Mouse (Mus musculus): ENCODE results near the gene Gm20498. TPM values are rescaled to one million over a fixed set of nuclear protein-coding genes. Genes with fewer than 3 reads are reported as not detected.
A peak's percentile ranks its signal among the peaks of the same experiment; 100 is the strongest.
"Not testable (repeated sequence)": the region's sequence is repeated elsewhere in the genome, so short reads cannot be mapped to it uniquely, and the experiment has no call there.

Gm20498 gene
- 35.6 and 47.2 TPM in 2 replicates for polyA plus RNA-seq (2014; fragmentation: Nextera tagmentation; extraction: Ambion mirVana)

DNA sequence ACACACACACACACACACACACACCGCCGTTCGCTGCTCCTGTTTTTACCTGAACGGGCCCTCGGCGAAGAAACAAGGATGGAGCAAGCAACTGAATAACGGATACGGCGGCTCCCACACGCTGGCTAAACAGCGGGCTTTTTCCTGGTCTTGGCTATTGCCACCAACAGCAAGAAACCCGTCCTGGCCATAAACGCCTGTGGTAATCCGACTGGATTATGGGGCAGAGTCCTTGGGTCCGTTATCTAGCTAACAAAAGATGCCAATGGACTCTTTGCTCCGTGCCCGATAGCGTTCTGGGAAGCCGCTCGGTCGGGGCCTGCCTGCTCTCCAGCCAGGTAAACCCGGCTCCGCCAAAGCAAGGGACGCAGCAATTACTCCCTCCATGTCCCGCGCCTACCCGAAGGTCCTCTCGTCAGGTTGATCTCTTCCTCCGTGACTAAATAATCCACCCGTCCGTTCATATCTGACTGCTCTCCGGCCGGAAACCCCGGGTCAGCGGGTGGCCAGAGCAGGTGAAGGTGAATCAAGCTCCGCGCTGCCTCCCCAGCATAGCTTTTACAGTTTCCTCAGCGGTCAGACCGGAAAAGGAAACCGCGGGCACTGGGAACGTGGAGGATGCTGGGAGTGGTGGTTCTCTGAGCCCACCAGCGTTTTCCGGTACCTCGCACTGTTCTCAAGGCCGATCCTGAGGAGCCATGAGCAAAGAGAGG lies at the start of gene Gm20498, which contains the start of gene Synj2bp:
Gm20498 (minus strand) TSS at position 590 of the 713 bp plus-strand sequence.
Synj2bp (minus strand) TSS at position 596 of the 713 bp plus-strand sequence.
- peak; percentile 97 for ATAC-seq (ENCODE audit: low read depth)
- H3K27me3 ChIP-seq (ENCODE audit: control insufficient read depth, insufficient read depth, low read length): no peaks in the 10 kb centered on the region
- H3K4me3 ChIP-seq (ENCODE audit: low read depth, low read length): peak within 1 kb of the TSS; percentile 79
- no peaks in the 10 kb centered on the region for H3K9me3 ChIP-seq (ENCODE audit: control insufficient read depth, low read length)
- peak within 1 kb of the TSS; percentile 65 for H3K4me2 ChIP-seq (ENCODE audit: low read depth, low read length)
- H3K36me3 ChIP-seq (ENCODE audit: control insufficient read depth, insufficient read depth, low read length): no peaks in the 10 kb centered on the region
- peak within 1 kb of the TSS; percentile 69; the same call in 1 of the 2 replicates for H3K27ac ChIP-seq (ENCODE audit: low read depth, low read length)
- peaks cover 7% of the 10 kb centered on the region; the same call in 1 of the 2 replicates for H3K4me1 ChIP-seq (ENCODE audit: control insufficient read depth, insufficient read depth, low read length)
- 0% methylated on average over 46 of the region's 46 CpGs for WGBS
- H3K9ac ChIP-seq (replicated peaks; ENCODE audit: low read depth, low read length): peak within 1 kb of the TSS; percentile 76

DNA sequence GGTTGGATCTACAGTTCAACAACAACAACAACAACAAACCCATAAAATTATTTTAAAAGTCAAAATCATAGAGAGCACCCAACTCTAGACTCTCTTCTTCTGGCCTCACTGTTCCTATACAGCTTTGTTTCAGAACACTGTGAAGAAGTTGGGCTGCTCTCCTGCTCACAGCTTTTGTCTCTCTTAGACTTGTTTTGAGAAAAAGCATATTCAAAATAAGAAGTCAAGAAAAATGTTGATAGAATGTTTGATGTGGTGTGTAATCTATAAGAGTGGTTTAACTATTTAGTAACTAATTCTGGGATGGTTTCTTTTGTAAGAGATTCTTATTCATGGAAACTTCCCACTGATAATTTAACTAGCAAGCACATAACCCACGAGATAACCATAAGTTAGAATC lies 35.7 kb upstream of the Gm20498 start, which contains the start of gene Adam21:
Adam21 (minus strand) TSS at position 101 of the 400 bp plus-strand sequence.
- Histone ChIP-seq H3K9me3 (ENCODE audit: control insufficient read depth, low read length) (no peaks in the 10 kb centered on the region), H3K4me3 (ENCODE audit: low read depth, low read length) (no peak within 1 kb of the TSS), H3K4me1 (ENCODE audit: control insufficient read depth, insufficient read depth, low read length) (no peaks in the 10 kb centered on the region), H3K27ac (ENCODE audit: low read depth, low read length) (no peak within 1 kb of the TSS), H3K27me3 (ENCODE audit: control insufficient read depth, insufficient read depth, low read length) (no peaks in the 10 kb centered on the region), H3K36me3 (ENCODE audit: control insufficient read depth, insufficient read depth, low read length) (peaks cover 3% of the 10 kb centered on the region; the same call in 1 of the 2 replicates), H3K4me2 (ENCODE audit: low read depth, low read length) (no peak within 1 kb of the TSS), H3K9ac (replicated peaks; ENCODE audit: low read depth, low read length) (no peak within 1 kb of the TSS)
- WGBS: 89% methylated on average over 1 of the region's 1 CpGs
- ATAC-seq (ENCODE audit: low read depth): no peak

DNA sequence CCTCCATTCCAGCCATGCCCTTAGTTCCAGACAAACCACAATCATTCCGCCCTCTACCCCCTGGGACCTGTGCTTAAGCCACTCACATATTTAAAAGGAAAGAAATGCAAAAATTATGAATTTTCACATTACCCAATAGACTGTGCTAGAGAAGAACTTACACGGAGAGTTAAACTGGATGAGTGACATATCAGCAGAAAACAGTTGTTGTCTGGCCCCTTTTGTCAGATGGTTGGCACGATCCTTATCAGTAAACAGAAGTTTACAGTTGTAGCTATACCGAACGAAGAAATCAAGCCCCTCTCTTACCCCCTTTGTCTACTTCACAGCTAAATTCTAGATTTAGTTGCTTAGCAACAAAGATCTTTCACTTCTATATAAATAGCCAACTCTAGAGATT lies 35.2 kb upstream of the Gm20498 start:
- Histone ChIP-seq H3K36me3 (ENCODE audit: control insufficient read depth, insufficient read depth, low read length) (peaks cover 3% of the 10 kb centered on the region; the same call in 1 of the 2 replicates), H3K4me1 (ENCODE audit: control insufficient read depth, insufficient read depth, low read length) (no peaks in the 10 kb centered on the region), H3K9ac (replicated peaks; ENCODE audit: low read depth, low read length) (no peak overlapping the region), H3K9me3 (ENCODE audit: control insufficient read depth, low read length) (no peaks in the 10 kb centered on the region), H3K4me2 (ENCODE audit: low read depth, low read length) (no peak overlapping the region), H3K4me3 (ENCODE audit: low read depth, low read length) (no peak overlapping the region), H3K27ac (ENCODE audit: low read depth, low read length) (no peak overlapping the region), H3K27me3 (ENCODE audit: control insufficient read depth, insufficient read depth, low read length) (no peaks in the 10 kb centered on the region)
- ATAC-seq (ENCODE audit: low read depth): no peak
- WGBS: 87% methylated on average over 5 of the region's 5 CpGs

DNA sequence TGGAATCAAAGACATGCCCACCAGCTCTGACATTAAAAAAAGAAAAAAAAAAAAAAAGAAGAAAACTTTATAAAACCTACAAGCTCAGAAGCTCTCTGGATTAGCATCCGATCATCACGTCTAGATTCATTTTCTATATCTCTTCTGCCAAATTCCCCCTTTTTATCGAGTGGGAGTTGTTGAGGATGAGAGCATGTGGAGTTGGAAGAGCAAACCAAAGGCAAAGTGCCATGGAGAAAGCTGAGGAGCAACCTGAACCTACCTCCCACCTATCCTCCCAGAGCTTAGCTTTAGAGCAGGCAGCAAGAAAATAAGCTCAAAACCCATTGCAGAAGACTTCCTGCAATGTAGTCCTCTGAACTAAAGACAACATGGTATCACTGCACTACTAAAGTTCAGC lies 31.5 kb upstream of the Gm20498 start:
- no peak for ATAC-seq (ENCODE audit: low read depth)
- WGBS: 94% methylated on average over 3 of the region's 3 CpGs
- Histone ChIP-seq H3K27me3 (ENCODE audit: control insufficient read depth, insufficient read depth, low read length) (no peaks in the 10 kb centered on the region), H3K4me1 (ENCODE audit: control insufficient read depth, insufficient read depth, low read length) (no peaks in the 10 kb centered on the region), H3K36me3 (ENCODE audit: control insufficient read depth, insufficient read depth, low read length) (peaks cover 3% of the 10 kb centered on the region; the same call in 1 of the 2 replicates), H3K27ac (ENCODE audit: low read depth, low read length) (no peak overlapping the region), H3K9me3 (ENCODE audit: control insufficient read depth, low read length) (no peaks in the 10 kb centered on the region), H3K4me2 (ENCODE audit: low read depth, low read length) (no peak overlapping the region), H3K4me3 (ENCODE audit: low read depth, low read length) (no peak overlapping the region), H3K9ac (replicated peaks; ENCODE audit: low read depth, low read length) (no peak overlapping the region)

DNA sequence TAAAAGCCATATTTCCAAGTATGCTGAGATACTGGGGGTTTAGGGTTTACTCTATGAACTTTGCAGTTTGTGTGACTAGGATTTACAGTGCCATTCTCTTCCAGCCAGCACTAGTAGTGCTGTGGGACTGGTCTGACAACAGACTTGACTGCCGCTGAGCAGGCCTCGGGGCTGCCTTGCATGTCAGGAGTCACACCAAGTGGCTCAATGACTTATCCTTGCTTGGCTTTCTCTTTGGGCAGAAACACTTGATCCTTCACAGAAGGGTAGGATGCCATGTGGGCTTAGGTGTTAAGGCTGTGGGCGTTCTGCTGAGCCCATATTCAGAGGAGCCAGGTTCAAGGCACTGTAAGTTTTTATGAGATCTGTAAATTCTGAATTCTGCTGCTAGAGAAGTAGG lies 16.6 kb upstream of the Gm20498 start:
- ATAC-seq (ENCODE audit: low read depth): no peak
- Histone ChIP-seq H3K36me3 (ENCODE audit: control insufficient read depth, insufficient read depth, low read length) (no peaks in the 10 kb centered on the region), H3K27me3 (ENCODE audit: control insufficient read depth, insufficient read depth, low read length) (no peaks in the 10 kb centered on the region), H3K4me2 (ENCODE audit: low read depth, low read length) (no peak overlapping the region), H3K4me3 (ENCODE audit: low read depth, low read length) (no peak overlapping the region), H3K27ac (ENCODE audit: low read depth, low read length) (no peak overlapping the region), H3K4me1 (ENCODE audit: control insufficient read depth, insufficient read depth, low read length) (no peaks in the 10 kb centered on the region), H3K9ac (replicated peaks; ENCODE audit: low read depth, low read length) (no peak overlapping the region), H3K9me3 (ENCODE audit: control insufficient read depth, low read length) (no peaks in the 10 kb centered on the region)
- WGBS: 92% methylated on average over 3 of the region's 3 CpGs

DNA sequence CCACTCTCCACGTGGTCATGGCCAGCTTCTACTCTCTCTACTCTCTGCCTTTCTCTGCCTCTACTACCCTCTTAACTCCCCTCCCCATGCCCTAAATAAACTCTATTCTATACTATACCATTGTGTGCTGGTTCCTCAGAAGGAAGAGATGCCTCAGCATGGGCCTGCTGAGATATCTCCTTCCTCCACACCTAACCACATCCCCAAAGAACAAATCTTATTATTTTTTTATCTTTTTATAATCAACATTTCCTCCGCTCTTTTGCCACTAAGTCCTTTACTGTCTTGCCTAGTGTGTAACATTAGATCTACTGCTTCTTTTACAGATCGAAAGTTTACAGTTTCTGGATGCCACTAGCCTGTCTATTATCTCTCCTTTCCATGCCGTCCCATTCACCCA lies 14.5 kb upstream of the Gm20498 start:
- ATAC-seq (ENCODE audit: low read depth): no peak
- Histone ChIP-seq H3K27ac (ENCODE audit: low read depth, low read length) (no peak overlapping the region), H3K4me1 (ENCODE audit: control insufficient read depth, insufficient read depth, low read length) (no peaks in the 10 kb centered on the region), H3K9me3 (ENCODE audit: control insufficient read depth, low read length) (no peaks in the 10 kb centered on the region), H3K36me3 (ENCODE audit: control insufficient read depth, insufficient read depth, low read length) (no peaks in the 10 kb centered on the region), H3K9ac (replicated peaks; ENCODE audit: low read depth, low read length) (no peak overlapping the region), H3K27me3 (ENCODE audit: control insufficient read depth, insufficient read depth, low read length) (no peaks in the 10 kb centered on the region), H3K4me3 (ENCODE audit: low read depth, low read length) (no peak overlapping the region), H3K4me2 (ENCODE audit: low read depth, low read length) (no peak overlapping the region)
- 76% methylated on average over 4 of the region's 4 CpGs for WGBS

DNA sequence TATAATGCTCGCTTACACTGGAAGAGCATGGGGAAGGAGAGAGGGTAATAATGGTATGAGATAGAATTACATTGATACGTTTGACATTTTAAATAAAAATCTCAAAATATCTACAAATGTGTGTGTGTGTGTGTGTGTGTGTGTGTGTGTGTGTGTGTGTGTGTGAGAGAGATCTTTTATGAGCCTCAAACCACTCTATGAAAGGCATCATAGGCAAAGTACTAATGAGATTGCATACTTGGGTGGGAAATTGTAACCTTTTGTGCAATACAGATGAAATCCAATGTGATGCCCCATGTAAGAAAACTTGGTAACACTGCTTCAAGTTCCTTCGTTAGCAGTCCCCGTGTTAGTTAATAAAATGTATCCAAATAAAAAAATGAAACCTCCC lies 319 bp upstream of the Gm20498 start:
- no peaks in the 10 kb centered on the region for H3K27me3 ChIP-seq (ENCODE audit: control insufficient read depth, insufficient read depth, low read length)
- H3K4me3 ChIP-seq (ENCODE audit: low read depth, low read length): peak overlapping the region; percentile 79
- no peaks in the 10 kb centered on the region for H3K9me3 ChIP-seq (ENCODE audit: control insufficient read depth, low read length)
- no peaks in the 10 kb centered on the region for H3K36me3 ChIP-seq (ENCODE audit: control insufficient read depth, insufficient read depth, low read length)
- peak overlapping the region; percentile 65 for H3K4me2 ChIP-seq (ENCODE audit: low read depth, low read length)
- 27% methylated on average over 4 of the region's 4 CpGs for WGBS
- peaks cover 7% of the 10 kb centered on the region; the same call in 1 of the 2 replicates for H3K4me1 ChIP-seq (ENCODE audit: control insufficient read depth, insufficient read depth, low read length)
- H3K9ac ChIP-seq (replicated peaks; ENCODE audit: low read depth, low read length): peak overlapping the region; percentile 76
- no peak overlapping the region; the same call in 1 of the 2 replicates for H3K27ac ChIP-seq (ENCODE audit: low read depth, low read length)
- peak; percentile 56 for ATAC-seq (ENCODE audit: low read depth)

DNA sequence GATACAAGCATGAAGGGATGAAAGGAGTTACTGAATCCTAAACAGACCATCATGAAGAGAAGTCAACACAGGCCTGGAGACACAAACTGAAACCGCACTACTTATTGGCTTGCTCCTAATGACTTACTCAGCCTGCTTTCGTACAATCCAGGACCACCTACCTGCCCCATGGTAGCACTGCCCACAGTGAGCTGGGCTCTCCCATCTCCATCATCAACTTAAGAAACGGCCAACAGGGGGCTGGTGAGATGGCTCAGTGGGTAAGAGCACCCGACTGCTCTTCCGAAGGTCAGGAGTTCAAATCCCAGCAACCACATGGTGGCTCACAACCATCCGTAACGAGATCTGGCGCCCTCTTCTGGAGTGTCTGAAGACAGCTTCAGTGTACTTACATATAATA lies 2.1 kb downstream of the Gm20498 start:
- not testable (repeated sequence) for ATAC-seq (ENCODE audit: low read depth); H3K36me3 ChIP-seq (ENCODE audit: control insufficient read depth, insufficient read depth, low read length); H3K4me3 ChIP-seq (ENCODE audit: low read depth, low read length); H3K4me1 ChIP-seq (ENCODE audit: control insufficient read depth, insufficient read depth, low read length); H3K4me2 ChIP-seq (ENCODE audit: low read depth, low read length); H3K9me3 ChIP-seq (ENCODE audit: control insufficient read depth, low read length); H3K9ac ChIP-seq (replicated peaks; ENCODE audit: low read depth, low read length); H3K27me3 ChIP-seq (ENCODE audit: control insufficient read depth, insufficient read depth, low read length); H3K27ac ChIP-seq (ENCODE audit: low read depth, low read length)
- WGBS: 85% methylated on average over 5 of the region's 8 CpGs

DNA sequence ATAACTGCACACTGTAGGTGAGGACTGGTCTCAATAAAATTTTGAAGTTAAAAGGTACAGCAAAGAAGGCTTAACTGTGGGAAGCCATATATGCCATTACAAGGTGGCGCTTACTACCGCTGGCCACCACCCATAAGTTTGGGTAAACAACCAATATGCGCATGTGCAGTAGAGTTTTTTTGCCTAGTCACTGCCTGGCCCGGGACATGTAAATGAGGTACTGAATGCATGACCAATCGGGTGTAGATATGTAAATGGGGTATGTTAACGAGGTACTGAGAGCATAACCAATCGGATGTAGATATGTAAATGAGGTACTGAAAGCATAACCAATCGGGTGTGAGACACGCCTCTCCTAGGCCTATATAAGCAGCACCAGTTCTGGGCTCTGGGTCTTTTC lies 35.8 kb downstream of the Gm20498 start:
- 94% methylated on average over 9 of the region's 9 CpGs for WGBS
- not testable (repeated sequence) for H3K4me2 ChIP-seq (ENCODE audit: low read depth, low read length); H3K9me3 ChIP-seq (ENCODE audit: control insufficient read depth, low read length); H3K27ac ChIP-seq (ENCODE audit: low read depth, low read length); H3K9ac ChIP-seq (replicated peaks; ENCODE audit: low read depth, low read length); H3K36me3 ChIP-seq (ENCODE audit: control insufficient read depth, insufficient read depth, low read length); H3K4me3 ChIP-seq (ENCODE audit: low read depth, low read length); H3K27me3 ChIP-seq (ENCODE audit: control insufficient read depth, insufficient read depth, low read length); H3K4me1 ChIP-seq (ENCODE audit: control insufficient read depth, insufficient read depth, low read length); ATAC-seq (ENCODE audit: low read depth)

All from neural tube, embryonic 14.5 days (tissue).